Mouse (Mus musculus): ENCODE measurements around the gene Arhgef3.
"Not testable (repeated sequence)": the region's sequence is repeated elsewhere in the genome, so short reads cannot be mapped to it uniquely, and the experiment has no call there.

The Arhgef3 gene

GRCm38 (mm10) chr14:27198490-27199089 lies 83.9 kb downstream of the Arhgef3 start:
- DNase-seq: no peak

GRCm38 (mm10) chr14:27199119-27199518 lies 84.4 kb downstream of the Arhgef3 start:
- DNase-seq: no peak

- no peak for DNase-seq
Measured at GRCm38 (mm10) chr14:27199870-27200269, 85.2 kb downstream of the Arhgef3 start.

GRCm38 (mm10) chr14:27200743-27201576 lies 86.3 kb downstream of the Arhgef3 start:
- DNase-seq: no peak

GRCm38 (mm10) chr14:27201824-27202223 lies 87.1 kb downstream of the Arhgef3 start:
- no peak for DNase-seq

- DNase-seq: no peak
Measured at GRCm38 (mm10) chr14:27204704-27205103, 90.0 kb downstream of the Arhgef3 start.

- DNase-seq: no peak
Measured at GRCm38 (mm10) chr14:27206443-27206842, 91.7 kb downstream of the Arhgef3 start.

GRCm38 (mm10) chr14:27209542-27209941 lies 94.8 kb downstream of the Arhgef3 start:
- no peak for DNase-seq

GRCm38 (mm10) chr14:27210801-27211200 lies 96.1 kb downstream of the Arhgef3 start:
- DNase-seq: not testable (repeated sequence)

GRCm38 (mm10) chr14:27211743-27212445 lies 97.2 kb downstream of the Arhgef3 start:
- no peak for DNase-seq

GRCm38 (mm10) chr14:27214232-27214631 lies 99.5 kb downstream of the Arhgef3 start:
- DNase-seq: no peak

GRCm38 (mm10) chr14:27219668-27220067 lies 105.0 kb downstream of the Arhgef3 start:
- DNase-seq: no peak

GRCm38 (mm10) chr14:27220297-27220696 lies 105.6 kb downstream of the Arhgef3 start:
- no peak for DNase-seq

GRCm38 (mm10) chr14:27224636-27225035 lies 109.9 kb downstream of the Arhgef3 start:
- DNase-seq: no peak

GRCm38 (mm10) chr14:27226288-27226687 lies 111.6 kb downstream of the Arhgef3 start:
- no peak for DNase-seq

- no peak for DNase-seq
Measured at GRCm38 (mm10) chr14:27228288-27228687, 113.6 kb downstream of the Arhgef3 start.

- no peak for DNase-seq
Measured at GRCm38 (mm10) chr14:27228941-27229371, 114.3 kb downstream of the Arhgef3 start.

GRCm38 (mm10) chr14:27229441-27230147 lies 114.9 kb downstream of the Arhgef3 start:
- peak in 1 of 2 experiments; percentile 21 for DNase-seq

- DNase-seq: peak in 1 of 2 experiments; percentile 24
Measured at GRCm38 (mm10) chr14:27230262-27231022, 115.7 kb downstream of the Arhgef3 start.

- DNase-seq: no peak
Measured at GRCm38 (mm10) chr14:27231506-27231905, 116.8 kb downstream of the Arhgef3 start.

- DNase-seq: no peak
Measured at GRCm38 (mm10) chr14:27231974-27232780, 117.5 kb downstream of the Arhgef3 start.
